ENCODE assay signal across 8 mouse cellular contexts in genomic region chr2:147688742-147689141, GRCm38 (mm10).
DNase-seq lines count a peak whose midpoint lies in the region; ATAC-seq and TF ChIP-seq lines count a peak whose summit lies in the region.

No protein-coding gene starts in this region.

- H3K36me3 ChIP-seq in heart, embryonic 11.5 days (ENCODE audit: control insufficient read depth, insufficient read depth, low read length) = no peaks in the 10 kb centered on the region
- no peaks in the 10 kb centered on the region for H3K36me3 ChIP-seq in lung, postnatal 0 days (ENCODE audit: insufficient read depth, low read length)

- peak; percentile 87 for DNase-seq in heart, adult 11 months
- peak; percentile 64 for DNase-seq in 416B (ENCODE audit: low read depth)
- DNase-seq in adrenal gland, postnatal 14 days = peak; percentile 71
- DNase-seq in heart, postnatal 36 days = peak; percentile 17 to 46
- DNase-seq in lung, postnatal 0 days (ENCODE audit: low spot score) = peak; percentile 74
- DNase-seq in thymus, adult 18-20 months = no peak

- no peaks in the 10 kb centered on the region for H3K9me3 ChIP-seq in heart, embryonic 11.5 days (replicated peaks; ENCODE audit: control insufficient read depth, low read length)
- no peaks in the 10 kb centered on the region for H3K9me3 ChIP-seq in lung, postnatal 0 days (ENCODE audit: low read length)

- no peak for TF ChIP-seq EP300 in lung, postnatal 0 days (IDR thresholded peaks at IDR 0.05)

- intact Hi-C loops in heart, postnatal 36 days (cut with DNase I) = no loop called here

- no peak overlapping the region for H3K27ac ChIP-seq in heart, embryonic 11.5 days (ENCODE audit: low read depth, low read length)
- no peak overlapping the region for H3K27ac ChIP-seq in lung, postnatal 0 days (ENCODE audit: low read length)

- H3K27me3 ChIP-seq in heart, embryonic 11.5 days (ENCODE audit: control insufficient read depth, insufficient read depth, low read length) = no peaks in the 10 kb centered on the region
- H3K27me3 ChIP-seq in lung, postnatal 0 days (replicated peaks; ENCODE audit: insufficient read depth, low read length) = no peaks in the 10 kb centered on the region

- WGBS in heart, embryonic 11.5 days (ENCODE audit: insufficient replicate concordance) = 20% methylated on average over 6 of the region's 6 CpGs
- WGBS in lung, postnatal 0 days = 12% methylated on average over 6 of the region's 6 CpGs

- no peak overlapping the region for H3K4me3 ChIP-seq in heart, embryonic 11.5 days (ENCODE audit: low read depth, low read length)
- no peak overlapping the region for H3K4me3 ChIP-seq in lung, postnatal 0 days (ENCODE audit: low read depth, low read length)

- H3K4me1 ChIP-seq in heart, embryonic 11.5 days (ENCODE audit: control insufficient read depth, insufficient read depth, low read length) = no peaks in the 10 kb centered on the region
- no peaks in the 10 kb centered on the region for H3K4me1 ChIP-seq in lung, postnatal 0 days (ENCODE audit: insufficient read depth, low read depth, low read length)

- no peak for ATAC-seq in heart, embryonic 11.5 days (replicated peaks; ENCODE audit: insufficient number of reproducible peaks, low FRiP score, low TSS enrichment)
- ATAC-seq in lung, postnatal 0 days = peak; percentile 56; the same call in 1 of the 2 replicates
- no peak for ATAC-seq in activated CD4-positive, CD25-positive, alpha-beta regulatory T cell, adult 4 months

- no peak overlapping the region for H3K9ac ChIP-seq in heart, embryonic 11.5 days (ENCODE audit: low read depth, low read length)
- H3K9ac ChIP-seq in lung, postnatal 0 days (replicated peaks; ENCODE audit: low read depth) = no peak overlapping the region

- peak; percentile 67 for TF ChIP-seq CTCF in lung, postnatal 0 days (IDR thresholded peaks at IDR 0.05)

- no peak overlapping the region for H3K4me2 ChIP-seq in heart, embryonic 11.5 days
- no peak overlapping the region for H3K4me2 ChIP-seq in lung, postnatal 0 days (replicated peaks; ENCODE audit: low read depth, low read length)

Comparison
In these comparisons a context has a peak if more than half of its experiments do, and no peak if none do; other contexts are left out.
1. DNase-seq: peak in heart, adult 11 months (single experiment), 416B (single experiment), adrenal gland, postnatal 14 days (single experiment), heart, postnatal 36 days (2 of 2) and lung, postnatal 0 days (single experiment); none in thymus, adult 18-20 months (0 of 2).